ENCODE assay signal across 15 mouse cellular contexts in genomic region chr6:112510346-112510745, GRCm38 (mm10). TPM values are rescaled to one million over a fixed set of nuclear protein-coding genes. Genes with fewer than 3 reads are reported as not detected.
DNase-seq lines count a peak whose midpoint lies in the region; ATAC-seq lines count a peak whose summit lies in the region.
"Had no signal": no experiment of that assay in that cellular context is flagged by ENCODE, and none has a peak within 500 bp of the region (broad histone marks: within the 10 kb centered on the region; RNA-seq: fewer than 3 reads in every experiment).

No protein-coding gene starts in this region.

- no peaks in the 10 kb centered on the region for H3K36me3 ChIP-seq in forebrain, embryonic 13.5 days (ENCODE audit: poor library complexity, severe bottlenecking)
- H3K36me3 ChIP-seq in midbrain, embryonic 16.5 days (ENCODE audit: control insufficient read depth, insufficient read depth, low read length) = no peaks in the 10 kb centered on the region
- H3K36me3 ChIP-seq in heart, embryonic 11.5 days (ENCODE audit: control insufficient read depth, insufficient read depth, low read length) = no peaks in the 10 kb centered on the region
- H3K36me3 ChIP-seq: embryonic facial prominence, embryonic 15.5 days; limb, embryonic 13.5 days had no signal

- no peak overlapping the region for H3K4me3 ChIP-seq in forebrain, embryonic 13.5 days
- no peak overlapping the region for H3K4me3 ChIP-seq in midbrain, embryonic 16.5 days (ENCODE audit: low read depth, low read length)
- no peak overlapping the region for H3K4me3 ChIP-seq in heart, embryonic 11.5 days (ENCODE audit: low read depth, low read length)
- H3K4me3 ChIP-seq: embryonic facial prominence, embryonic 15.5 days; limb, embryonic 13.5 days had no signal

- peak; percentile 26 for DNase-seq in layer of hippocampus, adult 11-12 months (ENCODE audit: low spot score)
- no peak for DNase-seq in layer of hippocampus, postnatal 25 days (ENCODE audit: extremely low spot score in 1 of 2, low spot score in 1 of 2)
- DNase-seq in brain, adult 2 months (ENCODE audit: low read depth, low spot score) = peak; percentile 48
- DNase-seq in gastrocnemius, adult 18-20 months (ENCODE audit: low spot score) = no peak
- DNase-seq: cerebellum, adult 9-11 months; gastrocnemius, postnatal 25 days; kidney, adult 11 months; lung, embryonic 14.5 days had no signal

- H3K9ac ChIP-seq in forebrain, embryonic 13.5 days = no peak overlapping the region
- no peak overlapping the region for H3K9ac ChIP-seq in midbrain, embryonic 16.5 days (ENCODE audit: low read depth, low read length)
- H3K9ac ChIP-seq in heart, embryonic 11.5 days (ENCODE audit: low read depth, low read length) = no peak overlapping the region
- H3K9ac ChIP-seq: embryonic facial prominence, embryonic 15.5 days; limb, embryonic 13.5 days; lung, embryonic 14.5 days had no signal

- ATAC-seq in forebrain, embryonic 13.5 days = peak; percentile 75
- peak; percentile 68 for ATAC-seq in midbrain, embryonic 16.5 days
- ATAC-seq in heart, embryonic 11.5 days (replicated peaks; ENCODE audit: insufficient number of reproducible peaks, low FRiP score, low TSS enrichment) = no peak

- H3K4me2 ChIP-seq in forebrain, embryonic 13.5 days = no peak overlapping the region
- no peak overlapping the region for H3K4me2 ChIP-seq in midbrain, embryonic 16.5 days (ENCODE audit: low read length)
- H3K4me2 ChIP-seq in heart, embryonic 11.5 days = no peak overlapping the region
- H3K4me2 ChIP-seq: embryonic facial prominence, embryonic 15.5 days; limb, embryonic 13.5 days; lung, embryonic 14.5 days had no signal

- H3K27ac ChIP-seq in forebrain, embryonic 13.5 days = no peak overlapping the region
- H3K27ac ChIP-seq in midbrain, embryonic 16.5 days (ENCODE audit: low read length) = no peak overlapping the region
- no peak overlapping the region for H3K27ac ChIP-seq in heart, embryonic 11.5 days (ENCODE audit: low read depth, low read length)
- H3K27ac ChIP-seq: embryonic facial prominence, embryonic 15.5 days; limb, embryonic 13.5 days; stomach, postnatal 0 days had no signal

- 0 out of 2 replicates have a peak, but pooled peaks cover 5% of the 10 kb centered on the region for H3K4me1 ChIP-seq in forebrain, embryonic 13.5 days
- H3K4me1 ChIP-seq in midbrain, embryonic 16.5 days (ENCODE audit: control insufficient read depth, insufficient read depth, low read length) = no peaks in the 10 kb centered on the region
- H3K4me1 ChIP-seq in heart, embryonic 11.5 days (ENCODE audit: control insufficient read depth, insufficient read depth, low read length) = peaks cover 6% of the 10 kb centered on the region; the same call in 1 of the 2 replicates

- no peaks in the 10 kb centered on the region for H3K27me3 ChIP-seq in forebrain, embryonic 13.5 days
- peaks cover 6% of the 10 kb centered on the region for H3K27me3 ChIP-seq in midbrain, embryonic 16.5 days (ENCODE audit: control insufficient read depth, insufficient read depth, low read depth, low read length)
- H3K27me3 ChIP-seq in heart, embryonic 11.5 days (ENCODE audit: control insufficient read depth, insufficient read depth, low read length) = peaks cover 19% of the 10 kb centered on the region
- H3K27me3 ChIP-seq: embryonic facial prominence, embryonic 15.5 days; limb, embryonic 13.5 days had no signal

- 3% methylated on average over 4 of the region's 4 CpGs for WGBS in forebrain, embryonic 13.5 days
- 11% methylated on average over 4 of the region's 4 CpGs for WGBS in midbrain, embryonic 16.5 days
- 50% methylated on average over 4 of the region's 4 CpGs for WGBS in heart, embryonic 11.5 days (ENCODE audit: insufficient replicate concordance)

- no peaks in the 10 kb centered on the region for H3K9me3 ChIP-seq in forebrain, embryonic 13.5 days (replicated peaks)
- no peaks in the 10 kb centered on the region for H3K9me3 ChIP-seq in midbrain, embryonic 16.5 days (replicated peaks; ENCODE audit: control insufficient read depth, low read length, poor library complexity, severe bottlenecking)
- H3K9me3 ChIP-seq in heart, embryonic 11.5 days (replicated peaks; ENCODE audit: control insufficient read depth, low read length) = 0 out of 2 replicates have a peak, but pooled peaks cover 2% of the 10 kb centered on the region
- H3K9me3 ChIP-seq: embryonic facial prominence, embryonic 15.5 days; limb, embryonic 13.5 days had no signal

RNA-seq across cellular contexts. Expression of gene Oxtr, which starts 20.6 kb away (rescaled TPM):
- total RNA-seq in layer of hippocampus, postnatal 25 days (2021) = 1 to 10 TPM; 7.2 to 9.9 TPM
- polyA plus RNA-seq in forebrain, embryonic 13.5 days (2015; fragmentation: Nextera tagmentation; extraction: Ambion mirVana) = 0.08 and 0.15 TPM in 2 replicates
- polyA plus RNA-seq in midbrain, embryonic 16.5 days (2015; fragmentation: Nextera tagmentation; extraction: Ambion mirVana) = 1.6 and 2.3 TPM in 2 replicates
- total RNA-seq in gastrocnemius, adult 18-20 months (2021) = 1 to 10 TPM in 1 of 2 experiments, under 1 TPM in 1; 0.09 to 1.2 TPM
- polyA plus RNA-seq in heart, embryonic 11.5 days (2014; fragmentation: Nextera tagmentation; extraction: Ambion mirVana) = 0.13 and 0.26 TPM in 2 replicates
- total RNA-seq: megakaryocyte-erythroid progenitor cell, adult 5-6 weeks had no signal

RNA-seq across cellular contexts. Expression of gene Cav3, which starts 51.0 kb away (rescaled TPM):
- under 1 TPM; 0.69 to 0.96 TPM for total RNA-seq in layer of hippocampus, postnatal 25 days (2021)
- 0.15 TPM in 1 of 2 replicates, not detected in the other for polyA plus RNA-seq in forebrain, embryonic 13.5 days (2015; fragmentation: Nextera tagmentation; extraction: Ambion mirVana)
- polyA plus RNA-seq in midbrain, embryonic 16.5 days (2015; fragmentation: Nextera tagmentation; extraction: Ambion mirVana) = 0.16 TPM in 1 of 2 replicates, not detected in the other
- 10 to 100 TPM; 47.8 to 52.7 TPM for total RNA-seq in gastrocnemius, adult 18-20 months (2021)
- polyA plus RNA-seq in heart, embryonic 11.5 days (2014; fragmentation: Nextera tagmentation; extraction: Ambion mirVana) = 59.6 and 64.9 TPM in 2 replicates
- total RNA-seq: megakaryocyte-erythroid progenitor cell, adult 5-6 weeks had no signal

Comparison
In these comparisons a context has a peak if more than half of its experiments do, and no peak if none do; other contexts are left out.
1. DNase-seq: peak in layer of hippocampus, adult 11-12 months (single experiment) and brain, adult 2 months (single experiment); none in layer of hippocampus, postnatal 25 days (0 of 2) and gastrocnemius, adult 18-20 months (single experiment).
2. RNA of gene Cav3, which starts 51.0 kb away (polyA plus RNA-seq): 59.6 to 64.9 TPM in heart, embryonic 11.5 days; 0.16 TPM in midbrain, embryonic 16.5 days and 0.15 TPM in forebrain, embryonic 13.5 days; every median in the first group is over 10 times any median in the second.